Comparison of ENCODE assay signal across 10 mouse cellular contexts in the genomic region with DNA sequence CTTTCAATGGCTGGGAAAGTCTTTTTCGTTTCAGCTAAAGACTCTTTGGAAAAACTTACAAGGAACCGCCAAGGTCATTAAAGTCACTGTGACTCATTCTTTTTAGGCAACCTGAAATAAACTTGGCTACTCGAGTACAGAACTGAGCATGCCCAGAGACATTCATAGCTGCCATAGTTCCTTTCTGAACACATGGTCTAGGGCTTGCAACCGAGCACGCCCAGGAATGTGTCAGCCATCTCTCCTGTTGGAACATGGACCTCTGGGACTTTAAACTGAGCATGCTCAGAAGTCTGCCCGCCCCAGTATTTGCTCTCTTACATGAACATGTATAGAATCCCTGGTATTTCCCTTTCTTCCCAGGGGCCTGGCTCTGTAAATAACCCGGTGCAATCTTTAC. TPM values are rescaled to one million over a fixed set of nuclear protein-coding genes. Genes with fewer than 3 reads are reported as not detected.
A peak's percentile ranks its signal among the peaks of the same experiment; 100 is the strongest.
DNase-seq lines count a peak whose midpoint lies in the region; ATAC-seq and TF ChIP-seq lines count a peak whose summit lies in the region.
"Had no signal": no experiment of that assay in that cellular context is flagged by ENCODE, and none has a peak within 500 bp of the region (broad histone marks: within the 10 kb centered on the region; RNA-seq: fewer than 3 reads in every experiment).

No protein-coding gene starts in this region.

- TF ChIP-seq POLR2A in brain, embryonic 14.5 days (IDR thresholded peaks at IDR 0.05; ENCODE audit: borderline replicate concordance, extremely low read depth, insufficient read depth, insufficient read length, poor library complexity, severe bottlenecking): no peak

- peak overlapping the region; percentile 49 for H3K27ac ChIP-seq in kidney, embryonic 16.5 days (ENCODE audit: low read length)
- H3K27ac ChIP-seq: embryonic facial prominence, embryonic 13.5 days; hindbrain, embryonic 10.5 days had no signal

- H3K9ac ChIP-seq in kidney, embryonic 16.5 days (replicated peaks; ENCODE audit: low read length): no peak overlapping the region
- H3K9ac ChIP-seq: embryonic facial prominence, embryonic 13.5 days had no signal

- no peaks in the 10 kb centered on the region for H3K27me3 ChIP-seq in kidney, embryonic 16.5 days (ENCODE audit: insufficient read depth, low read length)
- H3K27me3 ChIP-seq in E14TG2a.4 (ENCODE audit: insufficient read depth, low read length): 0 out of 2 replicates have a peak, but pooled peaks cover 7% of the 10 kb centered on the region
- H3K27me3 ChIP-seq: embryonic facial prominence, embryonic 13.5 days had no signal

- H3K4me2 ChIP-seq in kidney, embryonic 16.5 days (replicated peaks; ENCODE audit: low read depth, low read length): no peak overlapping the region
- H3K4me2 ChIP-seq: embryonic facial prominence, embryonic 13.5 days had no signal

- no peaks in the 10 kb centered on the region for H3K36me3 ChIP-seq in kidney, embryonic 16.5 days (ENCODE audit: insufficient read depth, low read length)
- H3K36me3 ChIP-seq in E14TG2a.4 (ENCODE audit: insufficient read depth, low read length): no peaks in the 10 kb centered on the region
- H3K36me3 ChIP-seq: embryonic facial prominence, embryonic 13.5 days; hindbrain, embryonic 10.5 days had no signal

- 51% methylated on average over 7 of the region's 7 CpGs for WGBS in kidney, embryonic 16.5 days

- TF ChIP-seq CTCF in E14TG2a.4 (conservative IDR thresholded peaks at IDR 0.05; ENCODE audit: low read length): no peak
- TF ChIP-seq CTCF in brain, embryonic 14.5 days (IDR thresholded peaks at IDR 0.05; ENCODE audit: borderline replicate concordance, extremely low read depth, insufficient read depth, insufficient read length): no peak

- DNase-seq in kidney, postnatal 36 days: no peak
- DNase-seq in brain, embryonic 14.5 days (ENCODE audit: low read depth): peak; percentile 27
- peak; percentile 47 for DNase-seq in lung, postnatal 10 days
- no peak for DNase-seq in left cerebral cortex, adult 11 months (ENCODE audit: low spot score)
- no peak for DNase-seq in cerebellum, adult 8-10 months

- no peaks in the 10 kb centered on the region for H3K9me3 ChIP-seq in kidney, embryonic 16.5 days (ENCODE audit: low read length)
- peaks cover 9% of the 10 kb centered on the region for H3K9me3 ChIP-seq in E14TG2a.4 (ENCODE audit: low read length)
- H3K9me3 ChIP-seq: embryonic facial prominence, embryonic 13.5 days; hindbrain, embryonic 10.5 days had no signal

- H3K4me3 ChIP-seq in kidney, embryonic 16.5 days (ENCODE audit: low read length): no peak overlapping the region
- peak overlapping the region; percentile 37; the same call in 1 of the 2 replicates for H3K4me3 ChIP-seq in E14TG2a.4 (replicated peaks; ENCODE audit: low read length)
- H3K4me3 ChIP-seq: embryonic facial prominence, embryonic 13.5 days; hindbrain, embryonic 10.5 days had no signal

- H3K4me1 ChIP-seq in kidney, embryonic 16.5 days (ENCODE audit: insufficient read depth, low read length): peaks cover 19% of the 10 kb centered on the region
- H3K4me1 ChIP-seq in E14TG2a.4 (replicated peaks; ENCODE audit: low read depth, low read length): peaks cover 26% of the 10 kb centered on the region

- peak; percentile 73; the same call in 1 of the 2 replicates for ATAC-seq in kidney, embryonic 16.5 days (ENCODE audit: low FRiP score, low TSS enrichment)

RNA-seq across cellular contexts. Expression of gene Prf1, which starts 11.4 kb away (rescaled TPM):
- polyA plus RNA-seq in kidney, embryonic 16.5 days (2015; fragmentation: Nextera tagmentation; extraction: Ambion mirVana): not detected in 2 replicates
- 0.04 TPM in 1 of 2 replicates, not detected in the other for polyA plus RNA-seq in brain, embryonic 14.5 days (2012; rRNA removed)
- polyA plus RNA-seq: embryonic facial prominence, embryonic 13.5 days; hindbrain, embryonic 10.5 days; neural tube, embryonic 11.5 days had no signal

RNA-seq across cellular contexts. Expression of gene Adamts14, which starts 13.0 kb away (rescaled TPM):
- polyA plus RNA-seq in kidney, embryonic 16.5 days (2015; fragmentation: Nextera tagmentation; extraction: Ambion mirVana): 1.6 and 2.0 TPM in 2 replicates
- polyA plus RNA-seq in brain, embryonic 14.5 days (2012; rRNA removed): 0.44 and 1.3 TPM in 2 replicates

Comparison
In these comparisons a context has a peak if more than half of its experiments do, and no peak if none do; other contexts are left out.
1. DNase-seq: peak in brain, embryonic 14.5 days (single experiment) and lung, postnatal 10 days (single experiment); none in kidney, postnatal 36 days (0 of 2), left cerebral cortex, adult 11 months (single experiment) and cerebellum, adult 8-10 months (single experiment).